Mouse (Mus musculus): Measurements from ENCODE around the gene Coro2b. TPM values are rescaled to one million over a fixed set of nuclear protein-coding genes. Genes with fewer than 3 reads are reported as not detected.

Gene Coro2b
- polyA plus RNA-seq, 1 experiment from 2014 or later: 41.5 TPM

DNA sequence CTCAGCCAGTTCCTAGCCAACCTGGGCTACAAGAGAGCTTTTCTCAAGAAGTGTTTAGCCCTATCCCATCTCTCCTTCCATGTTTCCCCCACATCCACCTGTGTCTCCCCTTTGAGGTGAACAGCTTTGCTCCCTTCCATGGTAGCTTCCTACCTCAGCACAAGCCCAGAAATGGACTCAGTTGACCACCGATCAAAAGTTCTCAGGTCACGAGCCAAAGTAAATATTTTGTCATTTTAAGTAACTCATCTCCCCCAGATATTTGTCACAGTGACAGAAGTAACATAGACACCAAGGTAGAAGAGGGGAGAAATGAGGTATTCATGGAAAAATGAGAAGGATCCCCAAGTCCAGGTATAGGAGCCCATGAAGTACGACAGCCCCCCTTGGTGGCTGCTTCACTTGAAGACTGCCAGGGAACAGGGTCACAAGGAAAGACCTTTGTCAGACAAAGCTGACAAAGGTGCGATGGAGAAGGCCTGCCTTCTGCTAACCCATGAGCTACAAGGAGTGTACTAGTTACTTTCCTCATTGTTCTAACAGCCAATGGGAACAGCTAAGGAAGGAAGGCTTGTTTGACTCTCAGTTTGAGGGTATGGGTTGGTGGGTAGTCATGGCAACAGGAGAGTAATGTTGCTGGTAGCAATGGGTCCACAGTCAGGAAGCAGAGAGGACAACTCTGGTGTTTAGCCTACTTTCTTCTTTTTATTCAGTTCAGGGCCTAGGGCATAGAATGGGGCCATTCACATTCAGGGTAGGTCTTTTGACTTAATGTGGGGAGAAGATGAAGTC, 150.9 kb downstream of the Coro2b start:
- H3K4me2 ChIP-seq: no peak overlapping the region
- no peak for ATAC-seq (ENCODE audit: low read depth)
- H3K27ac ChIP-seq (replicated peaks): no peak overlapping the region
- no peaks in the 10 kb centered on the region for H3K9me3 ChIP-seq
- H3K4me1 ChIP-seq (replicated peaks): peaks cover 7% of the 10 kb centered on the region; the same call in 1 of the 2 replicates
- no peak overlapping the region for H3K4me3 ChIP-seq
- H3K9ac ChIP-seq: no peak overlapping the region
- no peaks in the 10 kb centered on the region for H3K27me3 ChIP-seq
- H3K36me3 ChIP-seq: no peaks in the 10 kb centered on the region; the same call in 1 of the 2 replicates
- 91% methylated on average over 4 of the region's 4 CpGs for WGBS

DNA sequence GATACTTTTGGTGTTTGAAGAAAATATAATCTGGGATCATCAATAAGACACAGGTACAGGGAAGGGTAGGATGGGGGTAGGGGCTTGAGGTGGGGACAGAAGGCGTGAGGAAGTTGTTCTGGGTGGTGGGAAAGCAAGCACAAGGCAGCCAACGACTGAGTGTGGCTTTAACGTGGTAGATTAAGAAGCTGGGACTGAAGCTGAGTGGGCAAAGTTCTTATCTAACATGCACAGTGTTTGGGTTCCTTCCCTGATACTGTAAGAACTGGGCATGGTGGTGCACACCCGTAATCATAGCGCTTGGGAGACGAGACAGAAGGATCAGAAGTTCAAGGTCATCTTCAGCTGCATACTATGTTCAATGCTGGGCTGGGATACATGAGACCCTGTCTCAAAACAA, 151.8 kb downstream of the Coro2b start:
- 87% methylated on average over 6 of the region's 6 CpGs for WGBS
- no peak for ATAC-seq (ENCODE audit: low read depth)

DNA sequence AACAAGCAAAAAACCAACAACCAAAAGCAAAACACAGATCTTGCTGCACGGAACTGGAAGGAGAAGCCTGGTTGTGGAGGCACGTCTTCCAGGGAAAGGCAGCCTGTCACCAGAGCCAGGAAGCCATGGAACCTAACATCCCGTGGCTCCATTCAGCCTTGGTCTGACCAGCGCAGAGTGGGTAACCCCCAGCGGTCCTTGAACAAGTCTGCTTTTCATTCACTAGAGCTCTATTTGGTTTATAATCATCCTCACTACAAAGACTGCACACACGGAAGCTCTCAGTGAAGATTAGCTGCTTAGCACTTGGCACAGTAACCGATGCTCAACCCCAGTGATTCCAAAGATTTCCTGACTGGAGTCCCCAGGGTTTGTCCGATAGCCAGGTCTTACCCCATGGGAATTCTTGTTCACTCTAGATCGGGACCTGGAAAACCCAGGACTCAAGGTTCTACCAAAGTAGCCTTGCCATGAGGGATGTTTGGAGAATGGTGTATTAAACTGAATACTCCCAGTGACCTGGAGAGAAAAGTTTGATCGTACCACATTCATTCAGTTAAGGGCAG, 154.2 kb downstream of the Coro2b start:
- Histone ChIP-seq H3K9ac (no peak overlapping the region), H3K36me3 (peaks cover 27% of the 10 kb centered on the region), H3K4me2 (no peak overlapping the region), H3K9me3 (no peaks in the 10 kb centered on the region), H3K4me1 (replicated peaks) (peaks cover 7% of the 10 kb centered on the region; the same call in 1 of the 2 replicates), H3K27ac (replicated peaks) (0 out of 2 replicates have a peak overlapping the region, but pooled peaks have one; percentile 3), H3K4me3 (no peak overlapping the region), H3K27me3 (no peaks in the 10 kb centered on the region)
- no peak for ATAC-seq (ENCODE audit: low read depth)
- 80% methylated on average over 10 of the region's 10 CpGs for WGBS

More for the DNA sequence above, 151.8 kb downstream of the Coro2b start:
- no peak overlapping the region for H3K4me3 ChIP-seq
- H3K9me3 ChIP-seq: no peaks in the 10 kb centered on the region
- no peak overlapping the region for H3K27ac ChIP-seq (replicated peaks)
- peaks cover 5% of the 10 kb centered on the region for H3K36me3 ChIP-seq
- H3K9ac ChIP-seq: no peak overlapping the region
- peaks cover 7% of the 10 kb centered on the region; the same call in 1 of the 2 replicates for H3K4me1 ChIP-seq (replicated peaks)
- H3K27me3 ChIP-seq: no peaks in the 10 kb centered on the region
- no peak overlapping the region for H3K4me2 ChIP-seq

DNA sequence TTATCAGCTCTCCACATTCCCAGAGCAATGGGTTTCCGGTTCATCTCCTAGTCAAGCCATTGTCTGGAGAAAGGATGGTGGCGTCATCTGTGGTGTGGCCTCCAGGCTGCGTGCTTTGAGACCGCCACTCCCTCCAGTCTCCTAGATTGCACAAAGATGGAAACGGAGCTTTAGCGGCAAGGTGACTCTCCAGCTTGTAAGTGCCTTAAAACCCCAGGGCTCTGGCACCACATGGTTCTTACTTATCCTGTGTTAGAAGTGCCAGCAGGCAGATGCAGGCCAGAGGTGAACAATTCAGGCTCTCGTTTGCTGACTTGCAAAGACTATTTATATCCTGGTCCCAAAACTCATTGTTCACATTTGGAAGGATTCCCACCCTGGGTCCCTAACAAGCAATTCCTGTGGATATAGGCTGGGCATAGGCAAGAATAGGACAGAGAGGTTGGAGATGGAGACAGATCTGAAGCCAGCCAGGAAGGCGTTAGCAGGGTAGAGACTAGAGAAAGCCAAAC, 155.4 kb downstream of the Coro2b start:
- Histone ChIP-seq H3K9ac (no peak overlapping the region; the same call in 1 of the 2 replicates), H3K27ac (replicated peaks) (peak overlapping the region; percentile 46), H3K4me2 (no peak overlapping the region), H3K9me3 (no peaks in the 10 kb centered on the region), H3K36me3 (peaks cover 38% of the 10 kb centered on the region), H3K4me3 (no peak overlapping the region), H3K4me1 (replicated peaks) (peaks cover 7% of the 10 kb centered on the region; the same call in 1 of the 2 replicates), H3K27me3 (no peaks in the 10 kb centered on the region)
- ATAC-seq (ENCODE audit: low read depth): no peak
- 57% methylated on average over 8 of the region's 8 CpGs for WGBS

DNA sequence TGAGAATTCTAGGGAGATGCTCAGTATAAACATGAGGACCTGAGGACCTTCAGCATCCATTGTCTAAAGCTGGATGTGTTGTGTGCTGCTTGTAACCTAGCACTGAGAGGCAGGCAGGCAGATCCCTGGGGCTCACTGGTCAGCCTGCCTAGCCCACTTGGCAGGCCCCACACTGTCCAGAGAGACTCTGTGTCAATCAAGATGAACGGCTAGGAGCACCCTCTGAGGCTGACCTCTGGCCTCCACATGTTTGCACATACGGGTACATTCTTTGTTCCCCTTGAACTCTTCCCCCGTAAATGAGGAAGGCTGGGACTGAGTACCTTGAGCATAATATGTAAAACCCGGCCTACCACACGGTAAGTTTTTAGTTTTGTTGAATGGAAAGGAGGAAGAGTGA, 156.5 kb downstream of the Coro2b start:
- Histone ChIP-seq H3K36me3 (peaks cover 49% of the 10 kb centered on the region), H3K4me3 (no peak overlapping the region), H3K27me3 (no peaks in the 10 kb centered on the region), H3K9ac (no peak overlapping the region), H3K27ac (replicated peaks) (no peak overlapping the region), H3K4me1 (replicated peaks) (peaks cover 7% of the 10 kb centered on the region; the same call in 1 of the 2 replicates), H3K9me3 (no peaks in the 10 kb centered on the region), H3K4me2 (no peak overlapping the region)
- WGBS: 63% methylated on average over 5 of the region's 5 CpGs
- no peak for ATAC-seq (ENCODE audit: low read depth)

DNA sequence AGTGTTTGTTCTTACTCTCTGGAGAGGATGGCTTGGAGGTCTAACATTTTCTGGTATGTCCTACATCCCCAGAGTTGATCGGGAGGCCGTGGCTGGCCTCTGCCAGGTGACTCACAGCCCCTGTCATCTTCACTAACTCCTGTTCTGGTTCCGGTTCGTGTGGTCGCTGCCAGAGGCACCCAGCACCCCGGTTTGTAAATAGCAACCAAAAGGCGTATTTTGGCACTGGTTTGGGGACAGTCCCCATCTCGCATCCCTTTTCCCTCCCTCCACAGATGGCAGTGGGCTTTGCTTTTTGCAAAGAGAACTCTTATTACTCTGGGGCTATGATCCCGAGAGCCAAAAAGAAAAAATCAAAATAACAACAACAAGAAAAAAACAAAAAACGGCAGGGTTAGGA, 158.9 kb downstream of the Coro2b start:
- Histone ChIP-seq H3K4me3 (no peak overlapping the region), H3K27ac (replicated peaks) (no peak overlapping the region), H3K27me3 (no peaks in the 10 kb centered on the region), H3K9ac (no peak overlapping the region), H3K4me2 (no peak overlapping the region), H3K9me3 (no peaks in the 10 kb centered on the region), H3K36me3 (peaks cover 72% of the 10 kb centered on the region), H3K4me1 (replicated peaks) (peaks cover 18% of the 10 kb centered on the region)
- WGBS: 94% methylated on average over 10 of the region's 10 CpGs
- no peak for ATAC-seq (ENCODE audit: low read depth)

DNA sequence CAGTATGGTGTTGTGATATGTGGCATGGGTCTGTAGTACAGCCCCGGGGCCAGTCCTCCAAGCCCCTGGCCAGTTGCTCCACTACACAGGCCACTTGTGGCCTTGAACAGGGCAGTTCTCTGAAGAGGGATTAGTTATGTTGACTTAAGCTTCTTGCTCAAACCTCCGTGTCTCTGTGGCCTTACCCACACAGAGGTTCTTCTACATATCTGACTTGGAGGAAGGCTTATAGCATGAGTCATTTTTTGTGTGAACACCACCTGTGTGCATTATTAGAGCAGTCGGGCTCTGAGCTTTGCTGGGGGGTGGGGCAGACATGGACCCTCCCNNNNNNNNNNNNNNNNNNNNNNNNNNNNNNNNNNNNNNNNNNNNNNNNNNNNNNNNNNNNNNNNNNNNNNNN, 162.6 kb downstream of the Coro2b start:
- H3K4me3 ChIP-seq: no peak overlapping the region
- H3K36me3 ChIP-seq: peaks cover 62% of the 10 kb centered on the region
- H3K9me3 ChIP-seq: no peaks in the 10 kb centered on the region
- WGBS: 81% methylated on average over 3 of the region's 3 CpGs
- no peaks in the 10 kb centered on the region for H3K27me3 ChIP-seq
- no peak overlapping the region for H3K9ac ChIP-seq
- no peak overlapping the region for H3K27ac ChIP-seq (replicated peaks)
- H3K4me1 ChIP-seq (replicated peaks): peaks cover 43% of the 10 kb centered on the region
- no peak for ATAC-seq (ENCODE audit: low read depth)
- H3K4me2 ChIP-seq: no peak overlapping the region

DNA sequence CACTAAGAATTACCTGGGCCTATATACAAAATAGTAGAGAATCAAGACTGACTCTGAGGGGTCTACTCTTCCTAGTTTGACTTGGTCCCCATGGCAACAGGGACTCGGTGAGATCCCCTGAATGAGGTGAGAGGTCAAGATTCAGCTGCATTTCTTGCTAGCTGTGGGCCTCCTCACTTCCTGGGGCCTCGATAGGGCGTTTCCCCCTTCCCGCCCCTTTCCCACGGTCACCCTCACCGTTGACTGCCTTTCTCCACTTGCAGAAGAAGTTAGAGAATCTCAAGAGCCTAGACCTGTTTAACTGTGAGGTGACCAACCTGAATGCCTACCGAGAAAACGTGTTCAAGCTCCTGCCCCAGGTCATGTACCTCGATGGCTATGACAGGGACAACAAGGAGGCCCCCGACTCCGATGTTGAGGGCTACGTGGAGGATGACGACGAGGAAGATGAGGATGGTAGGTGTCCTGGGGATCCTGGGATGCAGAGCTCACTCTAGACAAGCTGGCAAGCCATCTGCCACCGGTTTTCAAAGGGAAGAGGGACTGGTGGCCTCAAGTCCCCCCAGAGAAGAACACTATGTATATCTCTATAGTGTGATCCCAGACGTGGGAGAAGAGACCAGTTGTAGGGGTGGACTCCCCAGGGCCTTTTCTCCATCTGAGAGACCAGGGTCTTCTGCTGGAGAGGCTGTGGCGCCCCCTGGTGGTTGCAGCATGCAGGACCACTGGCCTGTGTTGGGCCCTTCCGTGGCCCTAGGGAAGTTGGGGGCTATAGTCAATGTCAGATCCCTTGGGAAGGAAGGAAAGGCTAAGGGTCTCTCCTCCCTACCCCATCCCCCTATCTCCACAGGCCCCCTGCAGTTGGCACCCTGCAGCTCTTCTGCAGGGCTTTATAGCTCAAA, 163.4 kb downstream of the Coro2b start:
- Histone ChIP-seq H3K27ac (replicated peaks) (no peak overlapping the region), H3K9me3 (no peaks in the 10 kb centered on the region), H3K36me3 (peaks cover 56% of the 10 kb centered on the region), H3K4me3 (no peak overlapping the region), H3K4me2 (no peak overlapping the region), H3K9ac (no peak overlapping the region), H3K27me3 (no peaks in the 10 kb centered on the region), H3K4me1 (replicated peaks) (peaks cover 51% of the 10 kb centered on the region)
- WGBS: 60% methylated on average over 18 of the region's 18 CpGs
- 0 out of 2 replicates have a peak, but pooled peaks have one; percentile 20 for ATAC-seq (ENCODE audit: low read depth)

DNA sequence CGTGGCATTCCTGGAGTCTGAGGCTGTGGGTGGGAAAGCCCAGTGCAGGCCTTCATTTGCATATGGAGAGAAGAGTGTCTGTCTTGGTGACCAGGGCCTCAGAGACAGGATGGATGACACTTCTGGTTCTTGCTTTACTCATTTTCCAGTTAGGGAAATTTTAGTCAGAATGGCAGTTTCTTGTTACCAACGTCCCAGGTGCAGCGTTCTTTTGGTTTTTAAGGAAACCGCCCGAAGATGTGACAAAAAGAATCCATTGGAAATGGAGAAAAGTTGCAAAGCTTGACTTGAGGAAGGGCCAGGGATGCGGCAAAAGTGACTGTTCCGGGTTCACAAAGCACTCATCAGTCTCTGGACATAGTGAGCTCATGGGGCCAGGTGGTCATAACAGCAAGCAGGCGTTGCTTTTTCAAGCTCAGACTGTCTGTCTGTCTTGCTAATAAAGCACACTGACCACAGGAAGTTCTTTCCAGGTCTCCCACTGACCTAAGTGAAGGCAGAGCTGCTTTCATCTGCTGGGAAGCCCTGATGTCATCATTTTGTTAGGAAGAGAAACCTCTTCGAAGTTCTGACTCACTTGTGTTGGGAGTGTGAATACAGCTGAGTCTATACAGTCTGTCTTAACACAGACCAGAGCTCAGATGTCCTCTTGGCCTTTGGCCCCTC, 164.2 kb downstream of the Coro2b start:
- Histone ChIP-seq H3K4me2 (no peak overlapping the region), H3K9ac (no peak overlapping the region), H3K36me3 (peaks cover 49% of the 10 kb centered on the region), H3K27ac (replicated peaks) (no peak overlapping the region), H3K27me3 (no peaks in the 10 kb centered on the region), H3K4me3 (no peak overlapping the region), H3K4me1 (replicated peaks) (peaks cover 59% of the 10 kb centered on the region), H3K9me3 (no peaks in the 10 kb centered on the region)
- WGBS: 85% methylated on average over 9 of the region's 9 CpGs
- ATAC-seq (ENCODE audit: low read depth): no peak

DNA sequence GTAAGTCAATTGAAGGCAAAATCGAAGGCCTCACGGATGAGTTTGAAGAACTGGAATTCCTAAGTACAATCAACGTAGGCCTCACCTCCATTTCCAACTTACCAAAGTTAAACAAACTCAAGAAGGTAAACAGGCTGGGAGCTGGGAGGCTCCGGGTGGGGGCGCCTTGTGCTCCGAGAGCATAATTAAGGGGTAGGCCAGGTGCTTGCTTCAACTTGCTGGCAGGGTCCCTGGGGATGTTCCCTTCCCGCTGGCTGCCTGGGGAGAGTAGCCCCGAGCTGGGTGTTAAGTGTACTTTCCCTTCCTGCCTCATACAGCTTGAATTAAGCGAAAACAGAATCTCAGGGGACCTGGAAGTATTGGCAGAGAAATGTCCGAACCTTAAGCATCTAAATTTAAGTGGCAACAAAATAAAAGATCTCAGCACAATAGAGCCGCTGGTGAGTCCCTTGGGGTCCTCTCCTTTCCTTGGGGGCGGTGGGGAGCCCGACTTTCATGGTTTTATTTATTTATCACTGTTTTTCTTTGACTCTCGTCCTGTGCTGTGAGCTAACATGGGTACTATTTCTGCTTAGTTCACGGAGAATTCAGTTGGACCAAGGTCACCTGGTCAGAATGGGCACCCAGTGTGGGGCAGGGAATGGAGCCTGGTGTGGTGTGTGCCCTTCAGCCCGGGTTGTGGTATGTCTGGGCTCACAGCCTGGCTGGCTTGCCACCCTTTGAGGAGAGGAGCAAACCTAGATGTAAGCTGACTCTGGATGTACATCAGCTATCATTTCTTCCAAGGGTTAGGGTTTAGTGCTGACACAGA, 164.9 kb downstream of the Coro2b start:
- H3K4me1 ChIP-seq (replicated peaks): peaks cover 66% of the 10 kb centered on the region
- peaks cover 41% of the 10 kb centered on the region for H3K36me3 ChIP-seq
- no peak for ATAC-seq (ENCODE audit: low read depth)
- H3K4me3 ChIP-seq: no peak overlapping the region
- no peak overlapping the region for H3K27ac ChIP-seq (replicated peaks)
- H3K4me2 ChIP-seq: no peak overlapping the region
- no peaks in the 10 kb centered on the region for H3K9me3 ChIP-seq
- WGBS: 69% methylated on average over 16 of the region's 16 CpGs
- no peaks in the 10 kb centered on the region for H3K27me3 ChIP-seq
- H3K9ac ChIP-seq: no peak overlapping the region
